33 mouse cellular contexts compared by ENCODE assay signal in the genomic region with DNA sequence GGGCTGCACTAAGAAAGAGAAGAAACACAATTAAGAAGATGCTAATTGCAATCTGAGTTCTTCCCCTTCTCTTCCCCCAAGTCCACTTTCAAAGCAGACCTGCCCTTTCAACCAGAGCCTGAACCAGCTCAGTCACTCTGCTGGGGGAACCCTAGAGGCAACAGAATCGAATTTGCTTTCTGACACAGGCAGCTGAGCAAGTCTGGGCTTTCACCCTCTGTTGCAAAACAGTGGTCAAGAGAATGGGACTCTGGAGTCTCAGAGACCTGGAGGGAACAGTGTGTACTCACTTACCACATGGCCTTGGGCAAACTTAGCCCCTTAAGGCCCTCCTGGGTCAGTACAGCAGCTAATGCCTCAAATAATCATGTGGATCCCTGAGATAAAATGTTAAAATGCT. TPM values are rescaled to one million over a fixed set of nuclear protein-coding genes. Genes with fewer than 3 reads are reported as not detected.
DNase-seq lines count a peak whose midpoint lies in the region; ATAC-seq and TF ChIP-seq lines count a peak whose summit lies in the region.
"Had no signal": no experiment of that assay in that cellular context is flagged by ENCODE, and none has a peak within 500 bp of the region (broad histone marks: within the 10 kb centered on the region; RNA-seq: fewer than 3 reads in every experiment).

No protein-coding gene starts in this region.

- H3K27me3 ChIP-seq in liver, postnatal 0 days (ENCODE audit: insufficient read depth, low read length), result no peaks in the 10 kb centered on the region
- H3K27me3 ChIP-seq in liver, embryonic 11.5 days (replicated peaks; ENCODE audit: control insufficient read depth, insufficient read depth, low read length), result no peaks in the 10 kb centered on the region
- H3K27me3 ChIP-seq in CH12.LX (replicated peaks), result no peaks in the 10 kb centered on the region
- H3K27me3 ChIP-seq: forebrain, embryonic 12.5 days; limb, embryonic 15.5 days; midbrain, embryonic 15.5 days; neural tube, embryonic 12.5 days; Patski had no signal

- H3K36me3 ChIP-seq in liver, postnatal 0 days (replicated peaks; ENCODE audit: insufficient read depth, low read length), result no peaks in the 10 kb centered on the region
- H3K36me3 ChIP-seq in liver, embryonic 11.5 days (ENCODE audit: control insufficient read depth, insufficient read depth, low read length), result no peaks in the 10 kb centered on the region
- no peaks in the 10 kb centered on the region for H3K36me3 ChIP-seq in CH12.LX (replicated peaks in 1 of 2; ENCODE audit: control insufficient read depth in 1 of 2, insufficient read depth in 1 of 2, low read length in 1 of 2)
- H3K36me3 ChIP-seq: forebrain, embryonic 12.5 days; limb, embryonic 15.5 days; midbrain, embryonic 15.5 days; neural tube, embryonic 12.5 days had no signal

- peak overlapping the region; percentile 72 for H3K27ac ChIP-seq in liver, postnatal 0 days (ENCODE audit: low read depth)
- H3K27ac ChIP-seq in liver, embryonic 11.5 days (ENCODE audit: low read depth, low read length), result no peak overlapping the region
- 0 out of 2 replicates have a peak overlapping the region, but pooled peaks have one; percentile 18 for H3K27ac ChIP-seq in CH12.LX (ENCODE audit: insufficient read depth, low read depth)
- H3K27ac ChIP-seq: forebrain, embryonic 12.5 days; hindbrain, embryonic 14.5 days; limb, embryonic 15.5 days; midbrain, embryonic 15.5 days; neural tube, embryonic 12.5 days had no signal

- DNase-seq in liver, postnatal 0 days, result no peak
- DNase-seq in liver, embryonic 11.5 days (ENCODE audit: low spot score), result no peak
- DNase-seq in CH12.LX (ENCODE audit: extremely low read depth), result peak; percentile 65
- no peak for DNase-seq in cerebellum, postnatal 10 days
- DNase-seq in right cerebral cortex, postnatal 10 days (ENCODE audit: low spot score in 2 of 2), result no peak
- no peak for DNase-seq in lung, postnatal 36 days
- DNase-seq: adrenal gland, adult 2 months; cerebellum, adult 9-10 months; gastrocnemius, postnatal 36 days; kidney, adult 2 months; kidney, postnatal 10 days; left cerebral cortex, postnatal 4 days; lung, adult 18-20 months; lung, postnatal 14 days; right cerebral cortex, postnatal 4 days had no signal

- no peaks in the 10 kb centered on the region for H3K9me3 ChIP-seq in liver, postnatal 0 days (ENCODE audit: low read length)
- no peaks in the 10 kb centered on the region for H3K9me3 ChIP-seq in liver, embryonic 11.5 days (ENCODE audit: control insufficient read depth, low read length)
- H3K9me3 ChIP-seq in CH12.LX (replicated peaks; ENCODE audit: low read length), result peaks cover 4% of the 10 kb centered on the region
- H3K9me3 ChIP-seq: forebrain, embryonic 12.5 days; limb, embryonic 15.5 days; midbrain, embryonic 15.5 days; neural tube, embryonic 12.5 days had no signal

- in situ Hi-C loops in CH12.LX (cut with MboI; ENCODE audit: low pct_ligation_motif_present, low pct_unique_long_range_greater_than_20kb, low sequenced_read_pairs), result loop anchor here (5.0 kb wide), 1 partner anchor 35 kb away; the partner anchor contains the start of gene Rgcc

- H3K79me2 ChIP-seq in CH12.LX (replicated peaks; ENCODE audit: control insufficient read depth, extremely low read depth, insufficient read depth, poor library complexity, severe bottlenecking), result no peaks in the 10 kb centered on the region

- no peak overlapping the region for H3K4me3 ChIP-seq in liver, postnatal 0 days (ENCODE audit: low read depth, low read length)
- H3K4me3 ChIP-seq in liver, embryonic 11.5 days (ENCODE audit: low read depth, low read length), result no peak overlapping the region
- no peak overlapping the region for H3K4me3 ChIP-seq in CH12.LX (replicated peaks in 1 of 3; ENCODE audit: low read depth in 2 of 3, low read length in 2 of 3, poor library complexity in 1 of 3)
- H3K4me3 ChIP-seq: forebrain, embryonic 12.5 days; limb, embryonic 15.5 days; midbrain, embryonic 15.5 days; neural tube, embryonic 12.5 days had no signal

- 19% methylated on average over 1 of the region's 1 CpGs for WGBS in liver, postnatal 0 days (ENCODE audit: insufficient replicate concordance)
- WGBS in liver, embryonic 11.5 days, result 64% methylated on average over 1 of the region's 1 CpGs

- TF ChIP-seq EP300 in liver, postnatal 0 days (IDR thresholded peaks at IDR 0.05; ENCODE audit: low read depth), result no peak
- TF ChIP-seq EP300 in CH12.LX (IDR thresholded peaks at IDR 0.05; ENCODE audit: low read length), result no peak

- no peak overlapping the region for H3K4me2 ChIP-seq in liver, postnatal 0 days (ENCODE audit: low read depth, low read length)
- no peak overlapping the region for H3K4me2 ChIP-seq in liver, embryonic 11.5 days
- peak overlapping the region; percentile 45; the same call in 1 of the 2 replicates for H3K4me2 ChIP-seq in CH12.LX (ENCODE audit: insufficient read depth, low read depth, poor library complexity, severe bottlenecking)
- H3K4me2 ChIP-seq: forebrain, embryonic 12.5 days; heart, embryonic 11.5 days; hindbrain, embryonic 14.5 days; limb, embryonic 15.5 days; midbrain, embryonic 15.5 days; neural tube, embryonic 12.5 days had no signal

- TF ChIP-seq RAD21 in CH12.LX (IDR thresholded peaks at IDR 0.05; ENCODE audit: low read depth, low read length), result no peak

- ATAC-seq in liver, postnatal 0 days, result no peak
- ATAC-seq in liver, embryonic 11.5 days (replicated peaks; ENCODE audit: low FRiP score), result no peak
- peak; percentile 27 for ATAC-seq in common myeloid progenitor, adult 5-6 weeks (replicated peaks; ENCODE audit: low read depth, poor library complexity, severe bottlenecking)
- ATAC-seq in neutrophil, adult 5-6 weeks (ENCODE audit: extremely low read depth, insufficient number of reproducible peaks, low FRiP score, poor library complexity, severe bottlenecking), result peak; percentile 14; the same call in 1 of the 2 replicates
- ATAC-seq: inflammation-experienced regulatory T-cells, adult 6 months; midbrain, embryonic 15.5 days; Patski had no signal

- no peak for TF ChIP-seq CTCF in liver, postnatal 0 days (IDR thresholded peaks at IDR 0.05; ENCODE audit: low read depth)
- no peak for TF ChIP-seq CTCF in CH12.LX (conservative IDR thresholded peaks at IDR 0.05 in 1 of 2, IDR thresholded peaks at IDR 0.05 in 1 of 2; ENCODE audit: low read depth in 2 of 2, low read length in 2 of 2)

- peaks cover 18% of the 10 kb centered on the region for H3K4me1 ChIP-seq in liver, postnatal 0 days (ENCODE audit: insufficient read depth)
- no peaks in the 10 kb centered on the region for H3K4me1 ChIP-seq in liver, embryonic 11.5 days (replicated peaks; ENCODE audit: control insufficient read depth, insufficient read depth, low read length)
- H3K4me1 ChIP-seq in CH12.LX (ENCODE audit: control insufficient read depth in 1 of 2, insufficient read depth in 2 of 2), result peaks cover 6 to 42% of the 10 kb centered on the region in 2 experiments; a peak in 3 of 4 replicates
- H3K4me1 ChIP-seq: forebrain, embryonic 12.5 days; limb, embryonic 15.5 days; midbrain, embryonic 15.5 days; neural tube, embryonic 12.5 days had no signal

- dilution Hi-C loops in CH12.LX (cut with MboI; ENCODE audit: extremely low pct_ligation_motif_present, extremely low pct_unique_long_range_greater_than_20kb, low sequenced_read_pairs), result no loop called here

- no peak overlapping the region for H3K9ac ChIP-seq in liver, postnatal 0 days (replicated peaks)
- H3K9ac ChIP-seq in liver, embryonic 11.5 days (ENCODE audit: low read depth, low read length), result no peak overlapping the region
- H3K9ac ChIP-seq in CH12.LX (ENCODE audit: insufficient read depth, low read depth), result no peak overlapping the region
- H3K9ac ChIP-seq: forebrain, embryonic 12.5 days; hindbrain, embryonic 14.5 days; limb, embryonic 15.5 days; midbrain, embryonic 15.5 days; neural tube, embryonic 12.5 days had no signal

- no peak for TF ChIP-seq POLR2A in CH12.LX (IDR thresholded peaks at IDR 0.05; ENCODE audit: low read depth, low read length)

TF ChIP-seq in CH12.LX, 34 proteins besides CTCF, POLR2A, EP300 and RAD21:
- no peak for TF ChIP-seq MAX (IDR thresholded peaks at IDR 0.05; ENCODE audit: low read length)
- TF ChIP-seq ZKSCAN1 (IDR thresholded peaks at IDR 0.05; ENCODE audit: borderline replicate concordance, low read depth, low read length), result no peak
- TF ChIP-seq ETS1 (conservative IDR thresholded peaks at IDR 0.05; ENCODE audit: low read depth, low read length), result 0 out of 2 replicates have a peak, but pooled peaks have one; percentile 42

RNA-seq across cellular contexts. Expression of gene Zfp957, which starts 20.2 kb away (rescaled TPM):
- not detected in 2 replicates for polyA plus RNA-seq in liver, postnatal 0 days (2015; fragmentation: Nextera tagmentation; extraction: Ambion mirVana)
- not detected in 2 replicates for polyA plus RNA-seq in liver, embryonic 11.5 days (2014; fragmentation: Nextera tagmentation; extraction: Ambion mirVana)
- total RNA-seq in CH12.LX (2012; rRNA removed) (not detected in 2 replicates), CH12.LX (2014; rRNA removed) (not detected in 2 replicates)
- polyA plus RNA-seq in CH12.LX (2012; ENCODE audit: insufficient read length, low read depth), result not detected in 2 replicates
- not detected in 2 replicates for total RNA-seq in common myeloid progenitor, adult 5-6 weeks (2017)
- total RNA-seq in neutrophil, adult 5-6 weeks (2017), result not detected in 2 replicates
- total RNA-seq: adrenal gland, adult 2 months; ES-E14; gastrocnemius, adult 18-20 months; gastrocnemius, postnatal 36 days; heart, postnatal 25 days; layer of hippocampus, postnatal 10 days; left cerebral cortex, adult 8-10 months; left cerebral cortex, postnatal 4 days had no signal
- polyA plus RNA-seq: adrenal gland, adult 2 months; CD4-positive, CD25-positive, alpha-beta regulatory T cell, adult 4 months; cortical plate, adult 2 months; embryonic facial prominence, embryonic 11.5 days; forebrain, embryonic 12.5 days; heart, embryonic 11.5 days; hindbrain, embryonic 14.5 days; kidney, adult 2 months; limb, embryonic 15.5 days; neural tube, embryonic 12.5 days had no signal

RNA-seq across cellular contexts. Expression of gene Rgcc, which starts 34.1 kb away (rescaled TPM):
- polyA plus RNA-seq in liver, postnatal 0 days (2015; fragmentation: Nextera tagmentation; extraction: Ambion mirVana), result 98.4 and 102 TPM in 2 replicates
- polyA plus RNA-seq in liver, embryonic 11.5 days (2014; fragmentation: Nextera tagmentation; extraction: Ambion mirVana), result 233 and 245 TPM in 2 replicates
- total RNA-seq in CH12.LX (2012; rRNA removed) (1.6 and 2.2 TPM in 2 replicates), CH12.LX (2014; rRNA removed) (3.3 and 5.2 TPM in 2 replicates)
- 1.2 and 2.3 TPM in 2 replicates for polyA plus RNA-seq in CH12.LX (2012; ENCODE audit: insufficient read length, low read depth)
- total RNA-seq in common myeloid progenitor, adult 5-6 weeks (2017), result 23.2 and 35.5 TPM in 2 replicates
- total RNA-seq in neutrophil, adult 5-6 weeks (2017), result 20.3 and 20.8 TPM in 2 replicates

Comparison
In these comparisons a context has a peak if more than half of its experiments do, and no peak if none do; other contexts are left out.
1. ATAC-seq: peak in common myeloid progenitor, adult 5-6 weeks (single experiment) and neutrophil, adult 5-6 weeks (single experiment); none in liver, postnatal 0 days (single experiment) and liver, embryonic 11.5 days (single experiment).